Mouse (Mus musculus): ENCODE measurements at regions not wholly inside any gene's neighbourhood (a gene's known extent, or its start where the extent isn't known, plus 50 kb on each side); places are given as distances from the start of the nearest gene placed in this dataset.

DNA sequence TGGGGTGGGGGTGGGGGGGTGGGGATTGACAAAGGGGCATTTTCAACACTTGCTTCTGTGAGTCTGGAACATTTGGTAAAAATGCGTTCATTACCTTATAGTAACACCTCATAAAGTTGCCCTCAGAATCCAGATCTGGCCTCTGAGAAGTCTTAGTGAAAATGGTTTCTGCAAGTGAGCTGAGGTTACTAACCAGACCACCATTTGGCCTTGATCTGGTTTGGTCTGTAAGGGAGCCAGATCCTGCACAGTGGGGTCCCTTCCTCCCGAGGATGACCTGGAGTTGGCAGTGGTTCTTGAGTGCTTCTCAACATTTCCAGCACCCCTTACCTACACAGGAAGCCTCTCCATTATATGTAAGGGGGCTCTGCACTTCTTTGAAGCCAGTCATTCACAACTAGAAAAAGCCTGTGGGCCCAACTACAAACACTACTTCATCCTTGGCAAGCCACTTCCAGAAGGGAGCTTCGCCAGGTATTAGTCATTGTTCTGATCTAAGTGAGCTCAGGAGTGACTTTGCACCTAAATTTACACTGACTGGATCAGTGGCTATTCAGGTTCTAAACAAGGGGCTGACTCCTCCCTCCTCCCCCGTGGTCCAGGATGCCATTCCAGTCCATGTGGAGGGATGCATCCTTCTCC lies 94.3 kb upstream of the Cox10 start:
- 70% methylated on average over 4 of the region's 4 CpGs for WGBS
- ATAC-seq (replicated peaks), result no peak
- H3K9me3 ChIP-seq, result no peaks in the 10 kb centered on the region
- no peak overlapping the region for H3K4me3 ChIP-seq
- H3K27me3 ChIP-seq (replicated peaks), result no peaks in the 10 kb centered on the region
- H3K9ac ChIP-seq, result no peak overlapping the region
- H3K36me3 ChIP-seq (replicated peaks), result no peaks in the 10 kb centered on the region
- H3K4me2 ChIP-seq, result no peak overlapping the region
- no peak overlapping the region for H3K27ac ChIP-seq
- no peaks in the 10 kb centered on the region for H3K4me1 ChIP-seq

DNA sequence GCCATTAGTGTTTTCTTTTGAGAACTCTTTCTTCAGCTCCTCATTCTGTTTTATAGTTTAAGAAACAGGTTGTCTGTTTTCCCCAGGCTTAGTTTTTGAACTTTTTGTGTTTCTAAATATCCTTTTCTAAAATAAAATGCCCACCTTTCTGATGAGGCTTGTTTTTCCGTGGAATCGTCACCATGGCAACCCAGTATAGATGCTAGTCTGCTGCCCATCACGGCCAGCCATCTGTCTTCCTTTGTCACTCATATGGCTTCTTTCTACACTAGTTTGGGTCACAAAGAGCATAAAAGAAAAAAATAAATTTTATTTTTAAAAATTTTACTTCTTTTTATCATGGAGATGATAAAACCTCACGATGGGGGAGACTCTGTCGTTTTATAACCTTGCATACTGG lies 93.7 kb upstream of the Cox10 start:
- H3K36me3 ChIP-seq (replicated peaks), result no peaks in the 10 kb centered on the region
- H3K9me3 ChIP-seq, result no peaks in the 10 kb centered on the region
- H3K9ac ChIP-seq, result no peak overlapping the region
- 52% methylated on average over 5 of the region's 5 CpGs for WGBS
- no peak overlapping the region for H3K27ac ChIP-seq
- no peak overlapping the region for H3K4me2 ChIP-seq
- H3K27me3 ChIP-seq (replicated peaks), result no peaks in the 10 kb centered on the region
- H3K4me1 ChIP-seq, result no peaks in the 10 kb centered on the region
- H3K4me3 ChIP-seq, result no peak overlapping the region
- no peak for ATAC-seq (replicated peaks)

DNA sequence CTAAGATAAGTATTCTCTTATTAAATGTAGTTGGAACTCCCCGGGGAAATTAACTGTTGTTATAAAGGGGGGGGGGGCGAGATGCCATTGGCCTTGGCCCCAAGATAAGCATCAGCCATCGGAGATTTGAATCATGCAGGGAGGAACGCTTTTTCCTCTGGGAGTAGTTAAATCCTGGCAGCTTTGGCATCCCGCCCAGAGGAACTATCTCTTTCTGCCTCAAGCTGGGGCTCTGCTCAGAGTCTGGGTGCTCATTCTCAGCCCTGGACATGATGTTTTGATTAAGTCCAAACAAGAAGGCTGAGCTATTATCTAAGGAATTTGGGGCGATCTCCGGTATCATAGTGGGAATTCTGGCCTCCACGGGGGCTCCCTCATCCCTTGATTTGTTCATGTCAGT lies 89.4 kb upstream of the Cox10 start:
- 50% methylated on average over 8 of the region's 8 CpGs for WGBS
- no peaks in the 10 kb centered on the region for H3K4me1 ChIP-seq
- ATAC-seq (replicated peaks), result no peak
- no peaks in the 10 kb centered on the region for H3K36me3 ChIP-seq (replicated peaks)
- H3K27ac ChIP-seq, result no peak overlapping the region
- no peaks in the 10 kb centered on the region for H3K27me3 ChIP-seq (replicated peaks)
- H3K9me3 ChIP-seq, result no peaks in the 10 kb centered on the region
- no peak overlapping the region for H3K4me3 ChIP-seq
- no peak overlapping the region for H3K4me2 ChIP-seq
- no peak overlapping the region for H3K9ac ChIP-seq

DNA sequence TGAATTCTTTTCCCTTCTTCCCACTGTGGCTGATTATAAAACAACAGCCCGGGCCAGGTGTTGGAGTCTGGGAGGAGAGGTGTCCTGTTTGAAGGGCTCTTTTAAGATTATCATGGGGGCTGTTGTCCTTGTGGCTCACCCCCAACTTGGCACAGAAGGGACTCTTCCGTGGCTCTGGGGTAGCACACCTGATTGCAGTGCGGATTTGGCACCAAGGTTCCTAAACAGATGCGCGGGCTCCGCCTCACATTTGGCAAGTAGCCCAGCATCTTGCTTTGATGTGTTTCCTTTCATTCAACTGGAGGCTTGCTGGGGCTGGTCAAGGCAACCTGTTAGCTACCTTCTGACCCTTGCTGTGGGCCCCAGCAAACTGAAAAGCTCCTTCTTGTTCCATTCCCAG lies 85.5 kb upstream of the Cox10 start:
- Histone ChIP-seq H3K27me3 (replicated peaks) (no peaks in the 10 kb centered on the region), H3K4me1 (no peaks in the 10 kb centered on the region), H3K36me3 (replicated peaks) (no peaks in the 10 kb centered on the region), H3K4me2 (no peak overlapping the region), H3K9me3 (no peaks in the 10 kb centered on the region), H3K9ac (no peak overlapping the region), H3K4me3 (no peak overlapping the region), H3K27ac (no peak overlapping the region)
- 61% methylated on average over 6 of the region's 6 CpGs for WGBS
- no peak for ATAC-seq (replicated peaks)

DNA sequence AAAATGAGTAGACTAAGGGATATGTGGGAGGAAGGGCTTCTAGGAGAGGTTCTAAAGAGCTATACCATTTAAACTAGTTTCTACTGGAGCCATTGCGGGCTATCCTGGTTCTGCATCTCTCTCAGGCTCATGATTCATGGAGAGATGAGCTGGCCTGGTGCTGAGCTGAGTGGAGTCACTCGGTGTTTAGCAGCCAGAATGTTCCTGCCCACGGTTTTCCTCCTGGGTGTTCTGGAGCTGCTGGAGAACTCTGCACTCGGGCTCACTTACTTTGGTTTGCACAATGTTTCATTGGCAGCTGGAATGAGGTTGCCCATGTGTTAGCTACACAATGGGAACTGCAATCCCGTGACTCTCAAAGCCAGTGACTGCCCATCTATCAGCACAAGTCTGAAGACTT lies 79.0 kb upstream of the Cox10 start:
- Histone ChIP-seq H3K4me1 (no peaks in the 10 kb centered on the region), H3K27ac (no peak overlapping the region)
- WGBS, result 91% methylated on average over 5 of the region's 5 CpGs

DNA sequence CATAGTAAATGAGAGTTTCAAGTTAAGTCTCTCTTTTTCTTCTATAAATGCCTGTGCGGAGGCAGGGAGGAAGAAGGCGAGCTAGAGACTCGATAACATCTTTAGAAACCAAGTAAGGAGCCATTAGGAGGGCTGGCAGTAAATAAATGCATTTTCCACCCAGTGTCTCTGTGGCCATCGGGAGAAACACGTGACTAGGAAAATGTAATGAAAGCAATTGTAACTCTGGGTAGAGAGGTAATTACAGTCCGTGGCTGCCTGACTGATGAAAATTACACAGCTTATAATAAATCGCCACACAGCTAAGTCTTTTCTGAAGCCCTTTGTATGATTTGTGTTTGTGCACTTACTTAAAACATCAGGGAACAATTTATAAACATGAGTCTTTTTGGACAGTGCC lies 77.4 kb upstream of the Cox10 start:
- no peaks in the 10 kb centered on the region for H3K9me3 ChIP-seq
- H3K27ac ChIP-seq, result no peak overlapping the region
- WGBS, result 71% methylated on average over 7 of the region's 7 CpGs
- no peaks in the 10 kb centered on the region for H3K4me1 ChIP-seq
- no peaks in the 10 kb centered on the region for H3K36me3 ChIP-seq (replicated peaks)
- H3K27me3 ChIP-seq (replicated peaks), result no peaks in the 10 kb centered on the region
- no peak for ATAC-seq (replicated peaks)
- H3K9ac ChIP-seq, result no peak overlapping the region
- H3K4me2 ChIP-seq, result no peak overlapping the region
- no peak overlapping the region for H3K4me3 ChIP-seq

More for the DNA sequence above, 79.0 kb upstream of the Cox10 start:
- Histone ChIP-seq H3K4me3 (no peak overlapping the region), H3K4me2 (no peak overlapping the region), H3K36me3 (replicated peaks) (no peaks in the 10 kb centered on the region), H3K9ac (no peak overlapping the region), H3K27me3 (replicated peaks) (no peaks in the 10 kb centered on the region), H3K9me3 (no peaks in the 10 kb centered on the region)
- no peak for ATAC-seq (replicated peaks)

DNA sequence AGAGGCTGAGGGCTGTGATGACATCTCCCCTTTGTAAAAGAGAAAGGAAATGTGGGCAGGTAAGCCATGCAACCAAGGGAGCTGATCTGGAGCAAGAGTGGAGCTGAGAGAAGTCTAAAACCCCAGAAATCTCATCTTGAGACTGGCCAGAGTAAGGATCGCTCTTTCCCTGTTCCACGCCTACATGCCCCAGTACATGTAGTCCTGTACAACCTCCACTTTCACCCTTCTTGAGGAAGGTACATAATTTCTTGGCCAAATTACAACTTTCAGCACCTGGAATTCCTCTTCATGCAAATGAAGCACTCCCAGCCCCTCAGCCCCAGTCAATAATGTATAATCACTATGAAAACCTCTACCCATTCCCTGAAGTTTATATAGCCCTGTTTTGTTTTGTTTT lies 60.2 kb upstream of the Cox10 start:
- no peaks in the 10 kb centered on the region for H3K36me3 ChIP-seq (replicated peaks)

DNA sequence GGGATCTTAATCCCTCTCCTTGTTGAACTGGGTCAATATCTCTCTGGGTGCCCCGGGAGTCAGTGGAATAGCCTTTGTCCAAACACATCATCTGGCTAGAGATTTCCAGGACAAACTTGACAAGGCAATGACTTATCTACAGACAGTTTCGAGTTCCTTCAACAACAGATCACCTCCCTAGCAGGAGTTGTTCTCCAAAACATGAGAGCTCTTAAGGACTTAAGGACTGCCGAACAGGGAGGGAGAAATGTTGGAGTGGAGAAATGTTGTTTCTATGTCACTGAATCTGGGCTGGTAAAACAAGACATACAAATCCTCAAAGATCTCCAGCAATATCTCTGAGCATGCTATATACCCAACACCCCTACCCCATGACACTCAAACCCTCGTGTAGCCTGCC lies 59.7 kb upstream of the Cox10 start:
- no peak overlapping the region for H3K4me2 ChIP-seq
- no peaks in the 10 kb centered on the region for H3K36me3 ChIP-seq (replicated peaks)
- WGBS, result 79% methylated on average over 4 of the region's 4 CpGs
- no peak overlapping the region for H3K9ac ChIP-seq
- no peaks in the 10 kb centered on the region for H3K27me3 ChIP-seq (replicated peaks)
- H3K4me3 ChIP-seq, result no peak overlapping the region
- no peak for ATAC-seq (replicated peaks)
- H3K27ac ChIP-seq, result no peak overlapping the region
- H3K9me3 ChIP-seq, result no peaks in the 10 kb centered on the region
- no peaks in the 10 kb centered on the region for H3K4me1 ChIP-seq

More for the DNA sequence above, 60.2 kb upstream of the Cox10 start:
- Histone ChIP-seq H3K27me3 (replicated peaks) (no peaks in the 10 kb centered on the region), H3K4me3 (no peak overlapping the region), H3K4me2 (no peak overlapping the region), H3K9me3 (no peaks in the 10 kb centered on the region), H3K9ac (no peak overlapping the region), H3K4me1 (no peaks in the 10 kb centered on the region), H3K27ac (no peak overlapping the region)
- WGBS, result 100% methylated on average over 2 of the region's 2 CpGs
- ATAC-seq (replicated peaks), result no peak

DNA sequence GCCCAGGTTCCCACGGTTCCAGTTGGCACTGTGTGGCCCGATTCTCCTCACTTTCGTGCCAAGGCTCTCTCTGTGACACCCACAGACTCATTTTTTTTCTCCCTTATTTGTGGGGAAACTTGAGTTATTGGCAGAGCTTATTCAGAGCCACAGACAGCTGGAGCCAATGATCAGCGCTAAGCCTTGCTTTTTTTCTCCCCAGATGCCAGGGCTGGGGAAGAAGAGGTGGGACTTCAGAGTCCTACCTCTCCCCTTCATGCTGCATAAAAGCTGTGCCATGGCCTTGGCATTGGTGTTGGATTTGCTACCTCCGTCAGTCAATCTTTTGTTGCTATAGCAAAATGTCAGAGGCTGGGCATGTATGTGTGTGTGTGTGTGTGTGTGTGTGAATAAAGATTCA lies 56.5 kb upstream of the Cox10 start:
- Histone ChIP-seq H3K4me3 (no peak overlapping the region), H3K4me2 (no peak overlapping the region), H3K27me3 (replicated peaks) (no peaks in the 10 kb centered on the region), H3K9me3 (no peaks in the 10 kb centered on the region), H3K36me3 (replicated peaks) (no peaks in the 10 kb centered on the region), H3K4me1 (no peaks in the 10 kb centered on the region), H3K9ac (no peak overlapping the region), H3K27ac (no peak overlapping the region)
- no peak for ATAC-seq (replicated peaks)
- 53% methylated on average over 5 of the region's 5 CpGs for WGBS

DNA sequence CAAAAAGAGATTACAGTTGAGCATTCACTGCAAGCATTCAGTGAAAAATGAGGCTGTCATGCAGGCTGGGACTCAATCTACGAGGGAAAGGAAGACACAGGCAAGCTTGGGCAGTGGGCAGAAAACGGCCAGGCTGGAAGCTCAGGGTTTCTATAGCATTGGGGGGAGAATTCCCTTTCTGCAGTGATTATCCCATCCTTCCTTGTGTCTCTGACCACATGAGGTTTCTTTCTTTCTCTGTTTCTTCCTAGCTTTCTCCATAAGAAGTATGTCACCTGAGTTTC lies 56.0 kb upstream of the Cox10 start:
- H3K4me2 ChIP-seq, result no peak overlapping the region
- no peaks in the 10 kb centered on the region for H3K27me3 ChIP-seq (replicated peaks)
- 44% methylated on average over 2 of the region's 2 CpGs for WGBS
- H3K4me3 ChIP-seq, result no peak overlapping the region
- H3K9ac ChIP-seq, result no peak overlapping the region
- H3K36me3 ChIP-seq (replicated peaks), result no peaks in the 10 kb centered on the region
- no peak overlapping the region for H3K27ac ChIP-seq
- no peak; the same call in 1 of the 2 replicates for ATAC-seq (replicated peaks)
- H3K4me1 ChIP-seq, result no peaks in the 10 kb centered on the region
- H3K9me3 ChIP-seq, result no peaks in the 10 kb centered on the region

DNA sequence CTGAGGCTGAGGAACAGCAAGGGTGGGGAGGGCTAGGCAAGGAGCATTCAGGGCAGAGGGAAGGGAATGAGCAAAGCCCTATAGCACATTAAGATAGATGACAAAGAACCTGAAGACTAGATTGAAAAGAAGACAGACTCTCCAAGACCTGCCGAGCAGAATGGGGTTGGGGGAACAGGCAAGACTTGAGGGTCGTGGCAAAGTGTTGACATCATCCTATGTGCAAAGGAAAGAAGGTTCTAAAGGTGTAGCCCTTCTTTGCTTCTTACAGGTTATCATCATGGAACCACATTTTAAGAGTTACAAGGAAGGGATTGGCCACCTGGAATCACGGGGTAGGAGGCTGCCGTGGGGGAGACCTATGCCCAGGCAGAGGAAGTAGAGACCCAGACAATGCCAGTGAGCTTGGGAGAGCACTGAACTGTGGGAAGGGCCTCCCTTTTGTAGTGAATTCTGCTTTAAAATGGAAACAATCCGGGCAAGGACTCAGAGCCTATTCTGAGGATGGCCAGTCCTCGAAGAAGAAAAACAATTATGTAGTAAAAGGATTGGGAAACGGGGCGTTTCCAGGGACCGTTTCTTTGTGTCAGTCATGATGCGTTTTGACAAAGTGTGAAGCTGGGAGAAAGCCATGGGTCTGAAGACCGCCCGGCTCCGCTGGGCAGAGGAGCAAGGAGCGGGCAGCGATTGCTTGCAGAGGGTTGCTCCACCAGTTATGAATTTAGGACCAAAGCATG lies 55.5 kb upstream of the Cox10 start:
- Histone ChIP-seq H3K4me2 (no peak overlapping the region), H3K36me3 (replicated peaks) (no peaks in the 10 kb centered on the region), H3K9me3 (no peaks in the 10 kb centered on the region), H3K9ac (no peak overlapping the region), H3K4me3 (no peak overlapping the region), H3K27ac (no peak overlapping the region), H3K27me3 (replicated peaks) (no peaks in the 10 kb centered on the region), H3K4me1 (no peaks in the 10 kb centered on the region)
- ATAC-seq (replicated peaks), result peak; percentile 78
- WGBS, result 30% methylated on average over 15 of the region's 15 CpGs
